Mouse (Mus musculus): ENCODE measurements around the gene Gpr19.

- TF ChIP-seq CTCF (IDR thresholded peaks at IDR 0.05; ENCODE audit: borderline replicate concordance, control insufficient read depth, extremely low read depth, insufficient read depth, low read length, poor library complexity) (no peak), POLR2A (IDR thresholded peaks at IDR 0.05; ENCODE audit: control insufficient read depth, extremely low read depth, insufficient read depth, low read length, poor library complexity) (no peak)
Measured at GRCm38 (mm10) chr6:134877892-134878291, 20.5 kb downstream of the Gpr19 start.
